Mouse (Mus musculus) macrophage (primary cell): ENCODE measurements around the gene Gm20906. TPM values are rescaled to one million over a fixed set of nuclear protein-coding genes. Genes with fewer than 3 reads are reported as not detected.
"Not testable (repeated sequence)": the region's sequence is repeated elsewhere in the genome, so short reads cannot be mapped to it uniquely, and the experiment has no call there.

Experiments used
- H3K27ac ChIP-seq: fragments of 350-480 bp; formaldehyde crosslinking; 2 replicates; pipeline ENCODE4 v1.9.0; 2021
- H3K36me3 ChIP-seq: fragments of 350-480 bp; formaldehyde crosslinking; 2 replicates; pipeline ENCODE4 v1.9.0; 2021; ENCODE audit errors: inconsistent target
- H3K4me3 ChIP-seq: fragments of 350-480 bp; formaldehyde crosslinking; 2 replicates; pipeline ENCODE4 v1.9.0; 2021; ENCODE audit errors: inconsistent target
- H3K79me2 ChIP-seq: fragments of 350-480 bp; formaldehyde crosslinking; 2 replicates; pipeline ENCODE4 v1.9.0; 2021; ENCODE audit errors: inconsistent target
- WGBS: methylation state at CpG from one replicate; pipeline ENCODE4 v1.1.7; 2026; ENCODE audit warnings: inconsistent platforms; ENCODE audit not compliant: missing documents; 5-methylcytosine and 5-hydroxymethylcytosine counted together
- polyA plus RNA-seq: library from polyadenylated mRNA; stranded (reverse); fragments of 250-400 nt; gene quantifications from 3 replicates; pipeline ENCODE4 v1.2.4, GENCODE M21; 2018; ENCODE audit warnings: inconsistent platforms
- total RNA-seq, 78 experiments: library from RNA; depleted of rRNA; stranded (reverse); fragments of 250-400 nt; gene quantifications; 1 replicate in 9 of 78; 2 replicates in 24 of 78; 3 replicates in 43 of 78; 4 replicates in 2 of 78; pipeline ENCODE4 v1.2.4; 2018; ENCODE audit warnings: inconsistent platforms in 56 of 78

Gene Gm20906
- total RNA-seq (2018; cell fraction: chromatin; rRNA removed): not detected
- total RNA-seq (2018; cell fraction: cytosol; rRNA removed): not detected
- total RNA-seq (2018; cell fraction: nucleus; rRNA removed): not detected
- polyA plus RNA-seq: not detected in 3 replicates

DNA sequence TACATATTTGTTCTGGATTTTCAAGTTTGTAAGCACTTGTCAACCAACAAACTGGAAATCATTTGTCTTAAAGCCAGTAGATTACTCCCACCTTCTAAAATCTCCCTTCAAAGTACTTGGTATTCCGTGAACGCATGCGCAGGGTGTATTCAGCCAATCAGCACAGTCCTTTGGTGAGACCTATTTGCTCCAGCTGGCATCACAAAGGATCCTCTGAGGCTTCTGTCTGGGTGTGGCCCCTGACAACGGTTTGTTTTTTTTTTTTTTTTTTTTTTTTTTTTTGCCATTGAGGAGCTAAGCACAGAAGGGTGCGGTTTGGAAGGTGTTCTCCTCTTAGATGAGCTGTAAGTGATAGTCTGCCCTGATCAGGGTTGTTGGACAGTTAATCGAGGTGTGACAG, at the start of gene Gm20906:
Gene Gm20906 (plus strand): TSS at position 301 of the 400 bp plus-strand sequence.
- no CpG with 5 or more reads among the region's 6 CpGs for WGBS
- not testable (repeated sequence) for H3K4me3 ChIP-seq, H3K27ac ChIP-seq, H3K36me3 ChIP-seq, H3K79me2 ChIP-seq
